Mouse (Mus musculus): Measurements from ENCODE around the gene Gm13089. TPM values are rescaled to one million over a fixed set of nuclear protein-coding genes. Genes with fewer than 3 reads are reported as not detected.
"Not testable (repeated sequence)": the region's sequence is repeated elsewhere in the genome, so short reads cannot be mapped to it uniquely, and the experiment has no call there.

Gene Gm13089
- polyA plus RNA-seq (2015; fragmentation: Nextera tagmentation; extraction: Ambion mirVana), result not detected in 2 replicates

DNA sequence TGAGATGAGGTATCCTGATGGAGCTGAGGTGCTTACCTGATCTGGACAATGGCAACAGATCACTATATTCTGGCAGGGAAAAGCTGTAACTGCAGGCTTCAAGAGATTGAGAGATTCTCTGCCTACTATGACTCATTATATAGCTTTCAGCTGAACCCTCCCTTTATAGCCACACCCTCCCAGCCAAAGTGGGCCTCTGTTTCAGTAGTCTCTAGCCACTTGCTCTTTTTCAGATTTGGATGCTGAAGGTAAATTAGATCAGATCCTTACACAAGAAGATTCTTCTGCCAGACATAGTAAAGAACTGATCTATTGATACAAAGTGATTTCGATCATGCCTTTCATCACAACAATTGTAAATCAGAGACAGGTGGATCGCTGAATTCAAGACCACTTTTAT lies at the start of gene Gm13089:
TSS of gene Gm13089 (minus strand) at position 101 of the 400 bp plus-strand sequence.
- H3K36me3 ChIP-seq (ENCODE audit: insufficient read depth, low read length), result no peaks in the 10 kb centered on the region
- no peaks in the 10 kb centered on the region for H3K27me3 ChIP-seq (replicated peaks; ENCODE audit: insufficient read depth, low read length)
- no peaks in the 10 kb centered on the region for H3K4me1 ChIP-seq (ENCODE audit: insufficient read depth, low read depth, low read length)
- 76% methylated on average over 2 of the region's 2 CpGs for WGBS
- no peak for ATAC-seq
- H3K4me3 ChIP-seq (ENCODE audit: low read depth, low read length), result no peak within 1 kb of the TSS
- no peaks in the 10 kb centered on the region for H3K9me3 ChIP-seq (ENCODE audit: low read length)
- no peak for DNase-seq (ENCODE audit: low spot score)
- H3K27ac ChIP-seq (ENCODE audit: low read length), result no peak within 1 kb of the TSS
- no peak within 1 kb of the TSS for H3K9ac ChIP-seq (replicated peaks; ENCODE audit: low read depth)
- TF ChIP-seq EP300 (IDR thresholded peaks at IDR 0.05), result no peak
- no peak for TF ChIP-seq CTCF (IDR thresholded peaks at IDR 0.05)
- H3K4me2 ChIP-seq (replicated peaks; ENCODE audit: low read depth, low read length), result no peak within 1 kb of the TSS

DNA sequence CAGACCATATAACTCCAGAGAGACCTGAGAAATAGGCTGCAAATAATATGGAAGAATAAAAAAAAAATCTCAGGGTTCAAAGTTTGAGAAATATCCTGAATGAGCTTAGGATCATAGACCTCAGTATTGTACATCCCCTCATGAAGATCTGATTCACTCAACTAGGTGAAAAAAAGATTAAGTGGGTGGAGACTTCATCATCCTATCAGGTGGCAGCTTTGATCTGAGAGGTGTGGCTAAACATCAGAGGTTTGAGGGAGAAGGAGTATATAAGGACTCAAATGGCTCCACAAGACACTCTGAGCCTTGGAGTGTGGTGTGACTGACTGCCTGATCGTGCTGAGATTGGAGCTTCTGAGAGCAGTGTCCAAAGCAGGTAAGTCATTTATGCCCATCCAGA lies 16.6 kb upstream of the Gm13089 start, which contains the start of gene Gm13078:
TSS of gene Gm13078 (plus strand) at position 301 of the 400 bp plus-strand sequence.
- TF ChIP-seq CTCF (IDR thresholded peaks at IDR 0.05) (no peak), EP300 (IDR thresholded peaks at IDR 0.05) (no peak)
- 68% methylated on average over 1 of the region's 1 CpGs for WGBS
- Histone ChIP-seq H3K27ac (ENCODE audit: low read length) (no peak within 1 kb of the TSS), H3K4me2 (replicated peaks; ENCODE audit: low read depth, low read length) (no peak within 1 kb of the TSS), H3K4me3 (ENCODE audit: low read depth, low read length) (no peak within 1 kb of the TSS), H3K36me3 (ENCODE audit: insufficient read depth, low read length) (no peaks in the 10 kb centered on the region), H3K9ac (replicated peaks; ENCODE audit: low read depth) (no peak within 1 kb of the TSS), H3K27me3 (replicated peaks; ENCODE audit: insufficient read depth, low read length) (no peaks in the 10 kb centered on the region), H3K4me1 (ENCODE audit: insufficient read depth, low read depth, low read length) (no peaks in the 10 kb centered on the region), H3K9me3 (ENCODE audit: low read length) (no peaks in the 10 kb centered on the region)
- DNase-seq (ENCODE audit: low spot score) (no peak), ATAC-seq (no peak)

DNA sequence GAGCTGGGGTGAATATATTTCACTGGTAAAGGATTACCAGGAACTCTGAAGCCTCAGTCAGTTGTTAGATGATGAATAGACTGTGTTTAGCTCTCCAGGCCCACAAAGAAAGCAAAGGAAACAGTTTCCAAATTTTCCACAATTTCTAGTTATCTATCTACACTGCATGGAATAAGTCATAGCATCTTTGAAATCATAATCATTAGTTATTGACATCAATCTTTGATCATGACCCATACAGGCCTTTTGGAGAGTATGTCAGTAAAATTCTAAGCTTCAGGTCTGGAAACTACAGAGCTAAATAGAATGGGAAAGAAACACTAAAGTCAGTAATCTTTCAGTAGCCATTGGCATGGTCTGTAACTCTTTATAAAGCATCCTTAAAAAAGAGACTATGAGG lies 45.4 kb downstream of the Gm13089 start, which contains the start of gene Gm13088:
TSS of gene Gm13088 (minus strand) at position 101 of the 400 bp plus-strand sequence.
- H3K27me3 ChIP-seq (replicated peaks; ENCODE audit: insufficient read depth, low read length); H3K4me3 ChIP-seq (ENCODE audit: low read depth, low read length); H3K9me3 ChIP-seq (ENCODE audit: low read length); ATAC-seq; H3K4me1 ChIP-seq (ENCODE audit: insufficient read depth, low read depth, low read length); DNase-seq (ENCODE audit: low spot score); H3K36me3 ChIP-seq (ENCODE audit: insufficient read depth, low read length); H3K9ac ChIP-seq (replicated peaks; ENCODE audit: low read depth); H3K27ac ChIP-seq (ENCODE audit: low read length); H3K4me2 ChIP-seq (replicated peaks; ENCODE audit: low read depth, low read length): not testable (repeated sequence)

Other genes with a start within 250 kb of the Gm13089 start
- gene Gm13043, start 191.4 kb downstream of the Gm13089 start, polyA plus RNA-seq (2015; fragmentation: Nextera tagmentation; extraction: Ambion mirVana), result not detected in 2 replicates
- gene Gm13040, start 166.8 kb downstream of the Gm13089 start, polyA plus RNA-seq (2015; fragmentation: Nextera tagmentation; extraction: Ambion mirVana), result not detected in 2 replicates
- gene BC080695, start 151.0 kb downstream of the Gm13089 start, polyA plus RNA-seq (2015; fragmentation: Nextera tagmentation; extraction: Ambion mirVana), result not detected in 2 replicates
- gene Gm13057, start 151.0 kb downstream of the Gm13089 start, polyA plus RNA-seq (2015; fragmentation: Nextera tagmentation; extraction: Ambion mirVana), result not detected in 2 replicates
- gene Gm13083, start 87.7 kb downstream of the Gm13089 start, polyA plus RNA-seq (2015; fragmentation: Nextera tagmentation; extraction: Ambion mirVana), result not detected in 2 replicates
- not detected in 2 replicates for gene Gm13088, start 45.5 kb downstream of the Gm13089 start, polyA plus RNA-seq (2015; fragmentation: Nextera tagmentation; extraction: Ambion mirVana)
- gene Gm13078, start 16.7 kb upstream of the Gm13089 start, polyA plus RNA-seq (2015; fragmentation: Nextera tagmentation; extraction: Ambion mirVana), result not detected in 2 replicates
- not detected in 2 replicates for gene Gm13023, start 86.6 kb upstream of the Gm13089 start, polyA plus RNA-seq (2015; fragmentation: Nextera tagmentation; extraction: Ambion mirVana)
- gene Gm13084, start 113.4 kb upstream of the Gm13089 start, polyA plus RNA-seq (2015; fragmentation: Nextera tagmentation; extraction: Ambion mirVana), result not detected in 2 replicates
- not detected in 2 replicates for gene Gm13103, start 143.8 kb upstream of the Gm13089 start, polyA plus RNA-seq (2015; fragmentation: Nextera tagmentation; extraction: Ambion mirVana)
- not detected in 2 replicates for gene Pramef6, start 197.7 kb upstream of the Gm13089 start, polyA plus RNA-seq (2015; fragmentation: Nextera tagmentation; extraction: Ambion mirVana)
- gene Pramef25, start 248.3 kb upstream of the Gm13089 start, polyA plus RNA-seq (2015; fragmentation: Nextera tagmentation; extraction: Ambion mirVana), result not detected in 2 replicates